Mouse (Mus musculus): ENCODE results near the gene Pex16. TPM values are rescaled to one million over a fixed set of nuclear protein-coding genes. Genes with fewer than 3 reads are reported as not detected.

The Pex16 gene
- polyA plus RNA-seq, 1 experiment from 2014 or later, result 17.3 TPM

- H3K27ac ChIP-seq (replicated peaks), result no peak overlapping the region
- no peak overlapping the region for H3K4me3 ChIP-seq
- peaks cover 38% of the 10 kb centered on the region for H3K27me3 ChIP-seq (replicated peaks)
- no peaks in the 10 kb centered on the region for H3K9me3 ChIP-seq
- H3K4me2 ChIP-seq, result no peak overlapping the region
- H3K9ac ChIP-seq, result no peak overlapping the region
- 74% methylated on average over 4 of the region's 4 CpGs for WGBS
- no peak for ATAC-seq (ENCODE audit: extremely low read depth, insufficient number of reproducible peaks, low FRiP score, low TSS enrichment)
- peaks cover 46% of the 10 kb centered on the region for H3K36me3 ChIP-seq
- peaks cover 7% of the 10 kb centered on the region for H3K4me1 ChIP-seq
Measured at GRCm38 (mm10) chr2:92402591-92403326, 28.3 kb downstream of the Pex16 start.

GRCm38 (mm10) chr2:92403776-92404319 lies 29.4 kb downstream of the Pex16 start:
- no peak overlapping the region for H3K9ac ChIP-seq
- peaks cover 7% of the 10 kb centered on the region for H3K4me1 ChIP-seq
- no peak for ATAC-seq (ENCODE audit: extremely low read depth, insufficient number of reproducible peaks, low FRiP score, low TSS enrichment)
- H3K4me3 ChIP-seq, result no peak overlapping the region
- no peaks in the 10 kb centered on the region for H3K9me3 ChIP-seq
- peaks cover 33% of the 10 kb centered on the region for H3K27me3 ChIP-seq (replicated peaks)
- peaks cover 56% of the 10 kb centered on the region for H3K36me3 ChIP-seq
- 85% methylated on average over 5 of the region's 5 CpGs for WGBS
- no peak overlapping the region for H3K27ac ChIP-seq (replicated peaks)
- no peak overlapping the region for H3K4me2 ChIP-seq

- no peak overlapping the region for H3K27ac ChIP-seq (replicated peaks)
Measured at GRCm38 (mm10) chr2:92404737-92405136, 30.3 kb downstream of the Pex16 start.

GRCm38 (mm10) chr2:92405687-92406086 lies 31.2 kb downstream of the Pex16 start:
- H3K4me2 ChIP-seq, result no peak overlapping the region
- no peak overlapping the region for H3K27ac ChIP-seq (replicated peaks)
- no peak overlapping the region for H3K4me3 ChIP-seq
- 92% methylated on average over 7 of the region's 7 CpGs for WGBS
- peaks cover 6% of the 10 kb centered on the region for H3K4me1 ChIP-seq
- no peak overlapping the region for H3K9ac ChIP-seq
- no peaks in the 10 kb centered on the region for H3K9me3 ChIP-seq
- no peak for ATAC-seq (ENCODE audit: extremely low read depth, insufficient number of reproducible peaks, low FRiP score, low TSS enrichment)
- peaks cover 75% of the 10 kb centered on the region for H3K36me3 ChIP-seq
- H3K27me3 ChIP-seq (replicated peaks), result peaks cover 16% of the 10 kb centered on the region

More at GRCm38 (mm10) chr2:92404737-92405136, 30.3 kb downstream of the Pex16 start:
- no peak overlapping the region for H3K9ac ChIP-seq
- no peak overlapping the region for H3K4me3 ChIP-seq
- peaks cover 25% of the 10 kb centered on the region for H3K27me3 ChIP-seq (replicated peaks)
- H3K9me3 ChIP-seq, result no peaks in the 10 kb centered on the region
- H3K36me3 ChIP-seq, result peaks cover 65% of the 10 kb centered on the region
- H3K4me1 ChIP-seq, result peaks cover 7% of the 10 kb centered on the region
- H3K4me2 ChIP-seq, result no peak overlapping the region
- ATAC-seq (ENCODE audit: extremely low read depth, insufficient number of reproducible peaks, low FRiP score, low TSS enrichment), result no peak
- 72% methylated on average over 6 of the region's 6 CpGs for WGBS

GRCm38 (mm10) chr2:92408309-92409045 lies 34.0 kb downstream of the Pex16 start:
- H3K27ac ChIP-seq (replicated peaks), result no peak overlapping the region
- H3K9me3 ChIP-seq, result no peaks in the 10 kb centered on the region
- H3K4me1 ChIP-seq, result no peaks in the 10 kb centered on the region
- H3K36me3 ChIP-seq, result peaks cover 97% of the 10 kb centered on the region
- H3K4me2 ChIP-seq, result no peak overlapping the region
- no peak overlapping the region for H3K9ac ChIP-seq
- no peak for ATAC-seq (ENCODE audit: extremely low read depth, insufficient number of reproducible peaks, low FRiP score, low TSS enrichment)
- 87% methylated on average over 18 of the region's 18 CpGs for WGBS
- no peak overlapping the region for H3K4me3 ChIP-seq
- H3K27me3 ChIP-seq (replicated peaks), result no peaks in the 10 kb centered on the region

- no peak overlapping the region for H3K4me3 ChIP-seq
- WGBS, result 87% methylated on average over 10 of the region's 10 CpGs
- ATAC-seq (ENCODE audit: extremely low read depth, insufficient number of reproducible peaks, low FRiP score, low TSS enrichment), result no peak
- peaks cover 97% of the 10 kb centered on the region for H3K36me3 ChIP-seq
- no peak overlapping the region for H3K4me2 ChIP-seq
- H3K27ac ChIP-seq (replicated peaks), result no peak overlapping the region
- no peaks in the 10 kb centered on the region for H3K4me1 ChIP-seq
- H3K9me3 ChIP-seq, result no peaks in the 10 kb centered on the region
- H3K27me3 ChIP-seq (replicated peaks), result no peaks in the 10 kb centered on the region
- no peak overlapping the region for H3K9ac ChIP-seq
Measured at GRCm38 (mm10) chr2:92411705-92412104, 37.2 kb downstream of the Pex16 start.

GRCm38 (mm10) chr2:92421723-92422387 lies 47.4 kb downstream of the Pex16 start:
- Histone ChIP-seq H3K4me2 (no peak overlapping the region), H3K27me3 (replicated peaks) (no peaks in the 10 kb centered on the region), H3K27ac (replicated peaks) (no peak overlapping the region), H3K4me3 (no peak overlapping the region), H3K36me3 (peaks cover 87% of the 10 kb centered on the region), H3K4me1 (peaks cover 45% of the 10 kb centered on the region), H3K9me3 (no peaks in the 10 kb centered on the region), H3K9ac (no peak overlapping the region)
- no peak for ATAC-seq (ENCODE audit: extremely low read depth, insufficient number of reproducible peaks, low FRiP score, low TSS enrichment)
- WGBS, result 92% methylated on average over 7 of the region's 7 CpGs

- no peak for ATAC-seq (ENCODE audit: extremely low read depth, insufficient number of reproducible peaks, low FRiP score, low TSS enrichment)
- no peak overlapping the region for H3K9ac ChIP-seq
- H3K4me1 ChIP-seq, result peaks cover 52% of the 10 kb centered on the region
- 68% methylated on average over 10 of the region's 10 CpGs for WGBS
- H3K27ac ChIP-seq (replicated peaks), result no peak overlapping the region
- peaks cover 80% of the 10 kb centered on the region for H3K36me3 ChIP-seq
- H3K9me3 ChIP-seq, result no peaks in the 10 kb centered on the region
- no peak overlapping the region for H3K4me2 ChIP-seq
- no peak overlapping the region for H3K4me3 ChIP-seq
- no peaks in the 10 kb centered on the region for H3K27me3 ChIP-seq (replicated peaks)
Measured at GRCm38 (mm10) chr2:92422388-92423135, 48.1 kb downstream of the Pex16 start.

GRCm38 (mm10) chr2:92423156-92423555 lies 48.7 kb downstream of the Pex16 start:
- Histone ChIP-seq H3K9me3 (no peaks in the 10 kb centered on the region), H3K9ac (no peak overlapping the region; the same call in 1 of the 2 replicates), H3K4me3 (no peak overlapping the region), H3K36me3 (peaks cover 74% of the 10 kb centered on the region), H3K4me1 (peaks cover 58% of the 10 kb centered on the region), H3K27ac (replicated peaks) (peak overlapping the region; percentile 94), H3K27me3 (replicated peaks) (no peaks in the 10 kb centered on the region), H3K4me2 (no peak overlapping the region)
- WGBS, result 90% methylated on average over 9 of the region's 9 CpGs
- ATAC-seq (ENCODE audit: extremely low read depth, insufficient number of reproducible peaks, low FRiP score, low TSS enrichment), result no peak

GRCm38 (mm10) chr2:92423702-92424461 lies 49.4 kb downstream of the Pex16 start:
- no peak overlapping the region for H3K4me3 ChIP-seq
- peak; percentile 49; the same call in 1 of the 2 replicates for ATAC-seq (ENCODE audit: extremely low read depth, insufficient number of reproducible peaks, low FRiP score, low TSS enrichment)
- H3K4me2 ChIP-seq, result no peak overlapping the region
- 63% methylated on average over 9 of the region's 9 CpGs for WGBS
- H3K4me1 ChIP-seq, result peaks cover 65% of the 10 kb centered on the region
- H3K9me3 ChIP-seq, result no peaks in the 10 kb centered on the region
- peak overlapping the region; percentile 94 for H3K27ac ChIP-seq (replicated peaks)
- peaks cover 66% of the 10 kb centered on the region for H3K36me3 ChIP-seq
- no peak overlapping the region; the same call in 1 of the 2 replicates for H3K9ac ChIP-seq
- no peaks in the 10 kb centered on the region for H3K27me3 ChIP-seq (replicated peaks)

All from heart, embryonic 13.5 days (tissue).